Mouse (Mus musculus) neural tube, embryonic 12.5 days (tissue): Measurements from ENCODE around the gene Pcdh7. TPM values are rescaled to one million over a fixed set of nuclear protein-coding genes. Genes with fewer than 3 reads are reported as not detected.
"Not testable (repeated sequence)": the region's sequence is repeated elsewhere in the genome, so short reads cannot be mapped to it uniquely, and the experiment has no call there.

Experiments
- ATAC-seq: fragments of 200-750 bp; cut with Nextera tagmentation; 2 replicates; pipeline ENCODE4 v1.8.0; 2017; ENCODE audit warnings: low read depth, mild to moderate bottlenecking, moderate TSS enrichment, moderate library complexity; ENCODE audit not compliant: low FRiP score
- H3K27ac ChIP-seq: fragments of 300-500 bp; sonication (generic); 2 replicates; pipeline ENCODE4 v1.5.1; 2016
- H3K27me3 ChIP-seq: fragments of 300-500 bp; sonication (generic); replicated peaks from 2 replicates; pipeline ENCODE4 v1.6.1; 2016; ENCODE audit warnings: mild to moderate bottlenecking
- H3K36me3 ChIP-seq: fragments of 300-500 bp; sonication (generic); 2 replicates; pipeline ENCODE4 v1.6.1; 2016; ENCODE audit warnings: mild to moderate bottlenecking
- H3K4me1 ChIP-seq: fragments of 300-500 bp; sonication (generic); 2 replicates; pipeline ENCODE4 v1.6.1; 2016
- H3K4me2 ChIP-seq: fragments of 300-500 bp; sonication (generic); replicated peaks from 2 replicates; pipeline ENCODE4 v1.6.1; 2016; ENCODE audit warnings: mild to moderate bottlenecking
- H3K4me3 ChIP-seq: fragments of 300-500 bp; sonication (generic); 2 replicates; pipeline ENCODE4 v1.5.1; 2016
- H3K9ac ChIP-seq: fragments of 300-500 bp; sonication (generic); 2 replicates; pipeline ENCODE4 v1.6.1; 2016; ENCODE audit warnings: mild to moderate bottlenecking
- H3K9me3 ChIP-seq: fragments of 300-500 bp; sonication (generic); 2 replicates; pipeline ENCODE4 v1.6.1; 2016; ENCODE audit warnings: mild to moderate bottlenecking
- WGBS: fragments of 180-500 bp; shearing (Covaris S2); methylation state at CpG from one replicate; pipeline ENCODE4 v1.1.7; 2016; 5-methylcytosine and 5-hydroxymethylcytosine counted together
- polyA plus RNA-seq: library from polyadenylated mRNA; unstranded; fragments of >200 nt; fragmentation: Nextera tagmentation; extraction: Ambion mirVana; gene quantifications from 2 replicates; pipeline ENCODE4 v1.2.1, GENCODE M21; 2016

The Pcdh7 gene
- 16.0 and 17.2 TPM in 2 replicates for polyA plus RNA-seq

DNA sequence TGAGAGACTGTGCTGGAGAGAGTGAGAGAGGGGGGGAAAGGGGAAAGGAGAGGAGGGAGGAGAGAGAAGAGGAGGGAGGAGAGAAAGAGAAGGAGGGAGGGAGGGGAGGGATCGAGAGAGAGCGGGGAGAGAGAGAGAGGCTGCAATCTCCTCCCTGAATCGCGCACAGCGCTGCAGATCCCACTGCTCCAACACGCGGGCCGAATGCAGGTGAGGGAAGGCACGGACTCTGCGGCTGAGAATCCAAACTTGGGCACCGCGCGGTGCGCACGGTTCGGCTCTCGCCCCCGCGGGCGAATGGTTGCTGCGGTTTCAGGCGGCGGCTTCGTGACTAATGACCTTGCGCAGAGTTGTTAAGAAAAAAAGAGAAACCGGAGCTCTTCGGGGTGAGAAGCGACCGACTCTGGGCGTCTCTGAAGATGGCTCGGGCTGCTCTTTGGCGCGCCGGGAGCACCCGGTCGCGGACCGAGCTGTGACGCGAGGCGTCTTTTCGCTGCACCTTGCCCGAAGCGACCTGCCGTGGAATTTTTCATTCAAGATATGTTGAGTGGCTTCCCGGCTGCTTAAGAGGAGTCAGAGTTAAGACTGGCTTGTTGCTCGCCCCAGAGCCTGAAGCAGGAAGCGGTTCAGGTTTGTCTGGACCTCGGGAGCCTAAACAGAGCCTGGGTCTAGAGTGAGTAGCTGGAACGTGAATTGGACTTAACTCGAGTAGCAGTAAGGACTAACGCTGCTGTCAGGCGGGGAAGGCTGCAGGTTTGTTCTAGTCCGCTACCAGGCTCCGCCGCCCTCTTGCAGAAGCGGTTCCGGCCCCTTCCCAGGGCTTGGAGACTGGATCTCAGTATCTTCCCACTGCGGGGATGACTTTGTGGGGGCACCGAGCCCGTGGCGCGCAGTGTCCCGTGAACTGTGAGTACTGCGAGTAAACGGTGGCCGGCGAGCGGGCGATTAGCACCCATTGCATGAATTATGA is at the start of gene Pcdh7:
Pcdh7 (plus strand) TSS at position 62 of the 970 bp plus-strand sequence.
- H3K36me3 ChIP-seq: no peaks in the 10 kb centered on the region
- under 1% methylated on average over 70 of the region's 70 CpGs for WGBS
- H3K4me2 ChIP-seq: peak within 1 kb of the TSS; percentile 87
- H3K27ac ChIP-seq: peak within 1 kb of the TSS; percentile 59; the same call in 1 of the 2 replicates
- peaks cover 24% of the 10 kb centered on the region; the same call in 1 of the 2 replicates for H3K27me3 ChIP-seq
- H3K4me3 ChIP-seq: peak within 1 kb of the TSS; percentile 63
- peaks cover 19% of the 10 kb centered on the region; the same call in 1 of the 2 replicates for H3K4me1 ChIP-seq
- H3K9me3 ChIP-seq: no peaks in the 10 kb centered on the region
- H3K9ac ChIP-seq: peak within 1 kb of the TSS; percentile 71
- ATAC-seq: peak; percentile 25

- not testable (repeated sequence) for H3K4me1 ChIP-seq, H3K36me3 ChIP-seq, H3K4me2 ChIP-seq, H3K4me3 ChIP-seq, H3K9me3 ChIP-seq, H3K27me3 ChIP-seq, H3K9ac ChIP-seq, H3K27ac ChIP-seq, ATAC-seq
- WGBS: 85% methylated on average over 2 of the region's 2 CpGs
These were observed 40.8 kb upstream of the Pcdh7 start for GRCm38 (mm10) chr5:57676970-57677369.

- Histone ChIP-seq H3K4me1 (no peaks in the 10 kb centered on the region), H3K4me2 (no peak overlapping the region), H3K9ac (no peak overlapping the region), H3K27me3 (no peaks in the 10 kb centered on the region), H3K27ac (no peak overlapping the region), H3K36me3 (no peaks in the 10 kb centered on the region), H3K9me3 (no peaks in the 10 kb centered on the region), H3K4me3 (no peak overlapping the region)
- 85% methylated on average over 2 of the region's 2 CpGs for WGBS
- no peak for ATAC-seq
These were observed 9.4 kb upstream of the Pcdh7 start for GRCm38 (mm10) chr5:57708396-57708795.

- peak overlapping the region; percentile 9; the same call in 1 of the 2 replicates for H3K4me3 ChIP-seq
- H3K4me1 ChIP-seq: 0 out of 2 replicates have a peak, but pooled peaks cover 5% of the 10 kb centered on the region
- H3K9me3 ChIP-seq: no peaks in the 10 kb centered on the region
- H3K4me2 ChIP-seq: peak overlapping the region; percentile 87
- H3K36me3 ChIP-seq: no peaks in the 10 kb centered on the region
- 2% methylated on average over 10 of the region's 10 CpGs for WGBS
- no peak overlapping the region for H3K27ac ChIP-seq
- no peaks in the 10 kb centered on the region for H3K27me3 ChIP-seq
- ATAC-seq: no peak
- 0 out of 2 replicates have a peak overlapping the region, but pooled peaks have one; percentile 71 for H3K9ac ChIP-seq
These were observed 3.8 kb upstream of the Pcdh7 start for GRCm38 (mm10) chr5:57713980-57714379.

- Histone ChIP-seq H3K4me2 (peak overlapping the region; percentile 87), H3K27me3 (0 out of 2 replicates have a peak, but pooled peaks cover 5% of the 10 kb centered on the region), H3K36me3 (no peaks in the 10 kb centered on the region), H3K4me3 (peak overlapping the region; percentile 63), H3K9me3 (no peaks in the 10 kb centered on the region), H3K4me1 (peaks cover 12% of the 10 kb centered on the region; the same call in 1 of the 2 replicates), H3K27ac (peak overlapping the region; percentile 55; the same call in 1 of the 2 replicates), H3K9ac (peak overlapping the region; percentile 71)
- peak; percentile 59 for ATAC-seq
- 1% methylated on average over 42 of the region's 45 CpGs for WGBS
These were observed 2.9 kb upstream of the Pcdh7 start for GRCm38 (mm10) chr5:57714621-57715523.

- Histone ChIP-seq H3K9ac (peak overlapping the region; percentile 71), H3K4me3 (peak overlapping the region; percentile 63), H3K4me2 (peak overlapping the region; percentile 87), H3K9me3 (no peaks in the 10 kb centered on the region), H3K36me3 (no peaks in the 10 kb centered on the region), H3K27me3 (peaks cover 14% of the 10 kb centered on the region; the same call in 1 of the 2 replicates), H3K4me1 (peaks cover 19% of the 10 kb centered on the region; the same call in 1 of the 2 replicates), H3K27ac (peak overlapping the region; percentile 55; the same call in 1 of the 2 replicates)
- ATAC-seq: peak; percentile 51
- under 1% methylated on average over 53 of the region's 53 CpGs for WGBS
These were observed 2.0 kb upstream of the Pcdh7 start for GRCm38 (mm10) chr5:57715524-57716400.

GRCm38 (mm10) chr5:57716421-57717237 is 1.1 kb upstream of the Pcdh7 start:
- peak overlapping the region; percentile 63 for H3K4me3 ChIP-seq

DNA sequence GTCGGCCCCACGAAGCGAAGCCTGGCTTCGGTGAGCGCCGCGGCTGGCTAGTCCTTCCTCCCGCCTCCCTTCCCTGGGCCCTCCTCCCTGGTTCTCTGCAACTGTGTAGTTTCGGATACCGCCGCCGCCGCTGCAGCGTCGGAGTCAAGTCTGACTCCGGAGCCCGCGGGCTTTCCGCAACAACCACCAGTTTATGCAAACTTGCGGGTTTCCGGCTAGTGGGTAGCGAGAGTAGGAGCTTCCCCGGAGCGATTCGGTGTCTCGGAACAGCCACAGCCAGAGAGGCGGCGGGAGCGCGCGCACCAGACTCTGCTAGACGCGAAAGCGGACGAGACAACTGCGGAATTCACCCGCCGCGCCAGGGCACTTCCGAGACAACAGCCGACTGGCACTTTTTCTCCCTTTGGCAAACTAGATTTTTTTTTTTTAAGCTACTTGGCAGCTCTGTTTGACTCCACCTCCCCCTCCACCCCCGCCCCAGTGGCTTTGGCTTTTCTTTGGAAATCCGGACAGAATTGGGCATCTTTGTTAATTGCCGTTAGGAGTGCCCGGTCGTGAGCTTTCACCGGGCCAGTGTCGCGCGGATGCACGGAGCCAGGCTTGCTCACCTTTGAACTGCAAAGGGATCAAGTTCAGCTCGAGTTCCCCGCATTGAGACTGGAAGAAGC is 395 bp upstream of the Pcdh7 start:
- Histone ChIP-seq H3K27ac (peak overlapping the region; percentile 59; the same call in 1 of the 2 replicates), H3K4me3 (peak overlapping the region; percentile 63), H3K36me3 (no peaks in the 10 kb centered on the region), H3K9me3 (no peaks in the 10 kb centered on the region), H3K9ac (peak overlapping the region; percentile 71), H3K4me2 (peak overlapping the region; percentile 87), H3K27me3 (peaks cover 24% of the 10 kb centered on the region; the same call in 1 of the 2 replicates), H3K4me1 (peaks cover 19% of the 10 kb centered on the region; the same call in 1 of the 2 replicates)
- ATAC-seq: peak; percentile 10; the same call in 1 of the 2 replicates
- under 1% methylated on average over 53 of the region's 53 CpGs for WGBS

More at GRCm38 (mm10) chr5:57716421-57717237, 1.1 kb upstream of the Pcdh7 start:
- H3K27me3 ChIP-seq: peaks cover 21% of the 10 kb centered on the region; the same call in 1 of the 2 replicates
- peaks cover 19% of the 10 kb centered on the region; the same call in 1 of the 2 replicates for H3K4me1 ChIP-seq
- WGBS: under 1% methylated on average over 29 of the region's 29 CpGs
- H3K9ac ChIP-seq: peak overlapping the region; percentile 71
- H3K27ac ChIP-seq: peak overlapping the region; percentile 59; the same call in 1 of the 2 replicates
- H3K4me2 ChIP-seq: peak overlapping the region; percentile 87
- H3K36me3 ChIP-seq: no peaks in the 10 kb centered on the region
- ATAC-seq: 0 out of 2 replicates have a peak, but pooled peaks have one; percentile 3
- H3K9me3 ChIP-seq: no peaks in the 10 kb centered on the region

GRCm38 (mm10) chr5:57718876-57719593 is 1.3 kb downstream of the Pcdh7 start:
- Histone ChIP-seq H3K9me3 (no peaks in the 10 kb centered on the region), H3K9ac (peak overlapping the region; percentile 71), H3K36me3 (no peaks in the 10 kb centered on the region), H3K27me3 (peaks cover 24% of the 10 kb centered on the region; the same call in 1 of the 2 replicates), H3K27ac (0 out of 2 replicates have a peak overlapping the region, but pooled peaks have one; percentile 59), H3K4me3 (peak overlapping the region; percentile 63), H3K4me2 (peak overlapping the region; percentile 87), H3K4me1 (peaks cover 19% of the 10 kb centered on the region; the same call in 1 of the 2 replicates)
- ATAC-seq: no peak
- under 1% methylated on average over 54 of the region's 54 CpGs for WGBS
